Mouse (Mus musculus) liver, adult 2 months (tissue): ENCODE measurements around the gene Kcnd2. TPM values are rescaled to one million over a fixed set of nuclear protein-coding genes. Genes with fewer than 3 reads are reported as not detected.

Experiments
- DNase-seq: peaks from one replicate; pipeline ENCODE4 v3.0.0-alpha.2; 2011; ENCODE audit warnings: low read depth, low spot score; ENCODE audit errors: extremely low read depth
- H3K27ac ChIP-seq: fragments of 200-500 bp; replicated peaks from 2 replicates; pipeline ENCODE4 v1.5.1; 2012; ENCODE audit warnings: low read depth, mild to moderate bottlenecking, control low read depth, inconsistent platforms, low read length; ENCODE audit not compliant: insufficient read depth
- H3K27me3 ChIP-seq: fragments of 200-500 bp; 2 replicates; pipeline ENCODE4 v1.6.1; 2012; ENCODE audit warnings: mild to moderate bottlenecking, moderate library complexity, low read length, inconsistent platforms; ENCODE audit not compliant: control insufficient read depth, insufficient read depth
- H3K36me3 ChIP-seq: fragments of 200-500 bp; 2 replicates; pipeline ENCODE4 v1.6.1; 2012; ENCODE audit warnings: low read length, inconsistent platforms; ENCODE audit not compliant: control insufficient read depth, insufficient read depth
- H3K4me1 ChIP-seq: fragments of 200-500 bp; 2 replicates; pipeline ENCODE4 v1.6.1; 2011; ENCODE audit warnings: low read length; ENCODE audit not compliant: control insufficient read depth, insufficient read depth
- H3K4me3 ChIP-seq: fragments of 200-500 bp; 2 replicates; pipeline ENCODE4 v1.5.1; 2011; ENCODE audit warnings: low read depth, mild to moderate bottlenecking, control low read depth, low read length, moderate library complexity; ENCODE audit not compliant: insufficient read depth
- H3K79me2 ChIP-seq: fragments of 200-500 bp; 2 replicates; pipeline ENCODE4 v1.6.1; 2012; ENCODE audit warnings: inconsistent platforms, mild to moderate bottlenecking, low read length, moderate library complexity; ENCODE audit not compliant: control insufficient read depth, insufficient read depth
- H3K9ac ChIP-seq: fragments of 200-500 bp; 2 replicates; pipeline ENCODE4 v1.6.1; 2012; ENCODE audit warnings: low read depth, mild to moderate bottlenecking, control low read depth, inconsistent platforms, low read length
- CTCF ChIP-seq: fragments of 200-500 bp; IDR thresholded peaks from 2 replicates; pipeline ENCODE4 v1.5.1; 2011; ENCODE audit warnings: low read depth, low read length, control low read depth
- POLR2A ChIP-seq: fragments of 200-500 bp; IDR thresholded peaks from 2 replicates; pipeline ENCODE4 v1.6.1; 2011; ENCODE audit warnings: low read length, control low read depth; ENCODE audit not compliant: insufficient read depth; ENCODE audit errors: extremely low read depth
- WGBS: fragments of 180-500 bp; shearing (Covaris S2); methylation state at CpG from one replicate; pipeline ENCODE4 v1.1.7; 2018; 5-methylcytosine and 5-hydroxymethylcytosine counted together
- polyA plus RNA-seq: library from polyadenylated mRNA; depleted of rRNA; stranded (reverse); fragments of >200 nt; gene quantifications from 2 replicates; pipeline ENCODE4 v1.2.3, GENCODE M21; 2012
- total RNA-seq: library from RNA; depleted of rRNA; stranded (reverse); fragments of >200 nt; gene quantifications from 2 replicates; pipeline ENCODE4 v1.2.3, GENCODE M21; 2014

The Kcnd2 gene
- total and polyA plus RNA-seq, 2 experiments, result under 0.01 TPM; not detected in 1

- H3K27me3 ChIP-seq, result no peaks in the 10 kb centered on the region
- H3K27ac ChIP-seq, result no peak overlapping the region
- peak; percentile 5 for DNase-seq
- H3K9ac ChIP-seq, result no peak overlapping the region
- no peaks in the 10 kb centered on the region for H3K79me2 ChIP-seq
- WGBS, result 80% methylated on average over 3 of the region's 3 CpGs
- H3K4me1 ChIP-seq, result no peaks in the 10 kb centered on the region
- H3K36me3 ChIP-seq, result no peaks in the 10 kb centered on the region
- H3K4me3 ChIP-seq, result no peak overlapping the region
- no peak for TF ChIP-seq CTCF
- TF ChIP-seq POLR2A, result no peak
Measured at GRCm38 (mm10) chr6:21510621-21511239, 295.4 kb downstream of the Kcnd2 start.

GRCm38 (mm10) chr6:21520351-21520750, 305.0 kb downstream of the Kcnd2 start:
- Histone ChIP-seq H3K79me2 (no peaks in the 10 kb centered on the region), H3K27ac (no peak overlapping the region), H3K27me3 (no peaks in the 10 kb centered on the region), H3K9ac (no peak overlapping the region), H3K4me3 (no peak overlapping the region), H3K4me1 (no peaks in the 10 kb centered on the region), H3K36me3 (no peaks in the 10 kb centered on the region)
- 82% methylated on average over 1 of the region's 1 CpGs for WGBS
- TF ChIP-seq POLR2A (no peak), CTCF (no peak)
- DNase-seq, result no peak

GRCm38 (mm10) chr6:21527489-21528074, 312.3 kb downstream of the Kcnd2 start:
- Histone ChIP-seq H3K27ac (no peak overlapping the region), H3K4me1 (no peaks in the 10 kb centered on the region), H3K36me3 (no peaks in the 10 kb centered on the region), H3K9ac (no peak overlapping the region), H3K79me2 (no peaks in the 10 kb centered on the region), H3K4me3 (no peak overlapping the region), H3K27me3 (no peaks in the 10 kb centered on the region)
- no peak for DNase-seq
- TF ChIP-seq CTCF (no peak), POLR2A (no peak)
- 73% methylated on average over 1 of the region's 1 CpGs for WGBS

GRCm38 (mm10) chr6:21534009-21534408, 318.7 kb downstream of the Kcnd2 start:
- no peaks in the 10 kb centered on the region for H3K79me2 ChIP-seq
- DNase-seq, result no peak
- no peak for TF ChIP-seq CTCF
- TF ChIP-seq POLR2A, result no peak

GRCm38 (mm10) chr6:21534820-21535219, 319.5 kb downstream of the Kcnd2 start:
- H3K9ac ChIP-seq, result no peak overlapping the region
- no peaks in the 10 kb centered on the region for H3K4me1 ChIP-seq
- no peak overlapping the region for H3K4me3 ChIP-seq
- no peaks in the 10 kb centered on the region for H3K36me3 ChIP-seq
- no peaks in the 10 kb centered on the region for H3K79me2 ChIP-seq
- WGBS, result 34% methylated on average over 1 of the region's 1 CpGs
- no peak overlapping the region for H3K27ac ChIP-seq
- DNase-seq, result no peak
- no peaks in the 10 kb centered on the region for H3K27me3 ChIP-seq
- TF ChIP-seq CTCF (no peak), POLR2A (no peak)

More at GRCm38 (mm10) chr6:21534009-21534408, 318.7 kb downstream of the Kcnd2 start:
- no peak overlapping the region for H3K9ac ChIP-seq
- H3K4me1 ChIP-seq, result no peaks in the 10 kb centered on the region
- no peaks in the 10 kb centered on the region for H3K27me3 ChIP-seq
- WGBS, result 56% methylated on average over 2 of the region's 2 CpGs
- no peak overlapping the region for H3K27ac ChIP-seq
- no peaks in the 10 kb centered on the region for H3K36me3 ChIP-seq
- no peak overlapping the region for H3K4me3 ChIP-seq

GRCm38 (mm10) chr6:21551501-21551900, 336.2 kb downstream of the Kcnd2 start:
- H3K27ac ChIP-seq, result no peak overlapping the region
- no peaks in the 10 kb centered on the region for H3K36me3 ChIP-seq
- TF ChIP-seq CTCF, result no peak
- no peak for TF ChIP-seq POLR2A
- no peak overlapping the region for H3K4me3 ChIP-seq
- no peaks in the 10 kb centered on the region for H3K27me3 ChIP-seq
- no peak for DNase-seq
- no peaks in the 10 kb centered on the region for H3K79me2 ChIP-seq
- WGBS, result 78% methylated on average over 9 of the region's 9 CpGs
- no peaks in the 10 kb centered on the region for H3K4me1 ChIP-seq
- no peak overlapping the region for H3K9ac ChIP-seq
